Mouse (Mus musculus) ovary, postnatal 14 days (tissue): ENCODE data around the gene Zfp786.
"Not testable (repeated sequence)": the region's sequence is repeated elsewhere in the genome, so short reads cannot be mapped to it uniquely, and the experiment has no call there.

Experiments
- DNase-seq: peaks from one replicate; pipeline ENCODE4 v3.0.0; 2022; ENCODE audit warnings: low spot score

Gene Zfp786

GRCm38 (mm10) chr6:47781091-47781968, 49.3 kb downstream of the Zfp786 start:
- no peak for DNase-seq

DNA sequence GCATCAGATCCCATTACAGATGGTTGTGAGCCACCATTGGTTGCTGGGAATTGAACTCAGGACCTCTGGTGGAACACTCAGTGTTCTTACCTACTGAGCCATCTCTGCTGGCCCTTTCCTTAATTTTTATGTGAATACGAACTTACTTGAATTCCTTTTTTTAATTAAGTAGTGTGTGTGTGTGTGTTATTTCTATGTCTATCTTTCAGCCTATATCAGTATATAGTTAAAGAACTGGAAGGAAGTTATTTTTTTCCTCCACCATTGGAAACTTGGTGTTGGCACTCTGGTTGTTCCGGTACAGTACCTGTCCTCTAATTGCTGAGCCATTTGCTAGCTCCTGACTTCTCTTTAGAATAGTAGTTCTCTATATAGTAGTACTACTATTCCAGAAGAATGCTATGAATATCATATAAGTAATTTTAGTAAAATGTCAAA, 50.1 kb downstream of the Zfp786 start:
- DNase-seq: no peak

GRCm38 (mm10) chr6:47771760-47772159, 58.9 kb downstream of the Zfp786 start:
- DNase-seq: not testable (repeated sequence)

DNA sequence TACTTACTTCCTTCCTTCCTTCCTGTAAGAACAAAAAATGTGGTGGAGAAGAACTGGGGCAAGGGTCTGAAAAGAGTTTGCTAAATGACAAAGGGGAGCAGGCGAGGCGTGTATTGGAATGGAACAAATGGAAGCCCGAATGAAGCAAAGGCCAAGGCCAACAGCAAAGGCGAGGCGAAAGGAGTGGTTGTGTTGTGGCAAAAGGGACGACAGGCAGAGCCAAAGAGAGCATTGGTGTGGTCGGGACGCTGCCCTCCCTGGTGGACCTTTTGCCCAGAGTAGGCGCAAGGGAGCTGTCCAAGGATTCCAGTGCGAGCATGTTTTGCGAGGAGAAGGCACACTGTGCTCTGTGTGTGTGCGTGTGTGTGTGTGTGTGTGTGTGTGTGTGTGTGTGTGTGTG, 59.6 kb downstream of the Zfp786 start:
- not testable (repeated sequence) for DNase-seq

- DNase-seq: not testable (repeated sequence)
Observed at GRCm38 (mm10) chr6:47769861-47770260, 60.8 kb downstream of the Zfp786 start.
